Mouse (Mus musculus): ENCODE data around the gene Ubtf. TPM values are rescaled to one million over a fixed set of nuclear protein-coding genes. Genes with fewer than 3 reads are reported as not detected.

The Ubtf gene
- total RNA-seq, 2 experiments from 2014 or later: 34.1 to 131 TPM

DNA sequence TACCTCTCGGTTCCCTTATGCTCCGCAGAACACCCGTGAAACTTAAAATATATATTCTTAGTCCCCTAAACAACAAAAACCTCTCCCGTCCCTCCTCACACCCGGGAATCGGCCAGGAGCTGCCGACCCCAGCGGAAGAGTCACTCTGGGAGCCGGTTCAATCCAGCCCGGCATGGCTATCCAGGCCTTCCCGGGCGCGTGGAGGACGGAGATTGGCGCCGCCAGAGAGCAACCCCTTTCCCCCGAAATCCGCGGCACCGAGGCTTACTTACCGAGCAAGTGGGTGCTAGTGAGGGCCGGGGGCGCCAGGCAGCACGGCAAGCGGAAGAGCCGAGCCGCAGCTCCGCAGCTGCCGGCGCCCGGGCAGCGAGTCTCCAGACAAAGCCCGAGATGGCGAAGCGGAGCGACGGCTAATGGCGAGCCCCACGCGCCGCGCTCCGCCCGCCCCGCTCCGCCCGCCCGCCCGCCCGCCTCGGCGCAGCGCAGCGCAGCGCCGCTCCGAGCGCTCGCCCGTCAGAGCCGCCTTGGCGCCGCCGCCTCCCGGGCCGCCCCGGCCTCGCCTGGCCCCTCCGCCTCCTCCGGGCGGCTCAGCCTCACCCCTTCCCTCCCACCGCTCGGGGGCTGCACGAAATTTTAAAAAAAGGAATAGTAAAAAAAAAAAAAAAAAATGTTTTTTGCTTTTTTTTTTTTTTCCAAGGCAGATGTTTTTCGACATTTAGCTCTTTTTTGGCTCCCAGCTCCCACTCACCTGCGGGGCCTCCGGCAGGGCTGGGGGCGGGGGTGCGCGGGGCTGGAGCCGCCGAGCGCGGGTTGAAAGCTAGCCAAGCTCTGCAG, 749 bp downstream of the Ubtf start:
- ATAC-seq (replicated peaks; ENCODE audit: poor library complexity): no peak

DNA sequence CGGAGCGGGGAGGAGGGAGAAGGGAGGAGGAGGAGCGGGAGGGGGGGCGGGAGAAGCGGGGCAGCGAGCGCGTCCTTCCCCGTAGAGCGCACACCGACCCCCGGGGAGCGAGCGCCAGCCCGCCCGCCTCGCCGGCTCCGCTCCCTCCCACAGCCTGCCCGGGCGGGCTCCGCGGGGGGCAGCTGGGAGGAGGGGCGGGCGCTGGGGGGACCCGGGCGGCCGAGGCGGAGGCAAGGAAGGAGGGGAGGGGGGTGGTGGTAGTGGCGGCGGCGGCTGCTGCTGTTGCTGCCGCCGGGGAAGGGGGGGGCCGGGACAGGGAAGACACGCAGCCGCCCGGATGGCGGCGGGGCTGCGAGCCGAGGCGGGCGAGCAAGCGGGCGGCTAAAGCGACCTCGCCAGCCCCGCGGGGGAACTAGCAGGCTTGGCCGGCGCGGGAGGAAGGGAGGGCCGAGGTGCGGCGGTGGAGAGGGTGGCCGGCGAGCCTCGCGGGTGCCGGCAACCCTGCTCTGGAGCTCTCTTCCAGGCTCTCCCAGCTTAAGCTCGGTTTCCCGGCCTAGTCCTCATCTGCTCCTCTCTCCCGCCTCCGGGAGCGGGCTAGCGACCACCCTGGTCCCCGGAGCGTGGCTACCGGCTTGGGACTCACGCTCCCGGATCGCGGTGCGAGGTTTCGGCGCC, 1.5 kb downstream of the Ubtf start:
- no peak for ATAC-seq (replicated peaks; ENCODE audit: poor library complexity)

GRCm38 (mm10) chr11:102317298-102317900, 2.1 kb downstream of the Ubtf start:
- 0 out of 2 replicates have a peak, but pooled peaks have one; percentile 4 for ATAC-seq (replicated peaks; ENCODE audit: poor library complexity)

GRCm38 (mm10) chr11:102316572-102317297, 2.8 kb downstream of the Ubtf start:
- ATAC-seq (replicated peaks; ENCODE audit: poor library complexity): peak; percentile 63

- ATAC-seq (replicated peaks; ENCODE audit: poor library complexity): no peak
Measured at GRCm38 (mm10) chr11:102315690-102316571, 3.6 kb downstream of the Ubtf start.

- ATAC-seq (replicated peaks; ENCODE audit: poor library complexity): no peak
Measured at GRCm38 (mm10) chr11:102314321-102314720, 5.2 kb downstream of the Ubtf start.

DNA sequence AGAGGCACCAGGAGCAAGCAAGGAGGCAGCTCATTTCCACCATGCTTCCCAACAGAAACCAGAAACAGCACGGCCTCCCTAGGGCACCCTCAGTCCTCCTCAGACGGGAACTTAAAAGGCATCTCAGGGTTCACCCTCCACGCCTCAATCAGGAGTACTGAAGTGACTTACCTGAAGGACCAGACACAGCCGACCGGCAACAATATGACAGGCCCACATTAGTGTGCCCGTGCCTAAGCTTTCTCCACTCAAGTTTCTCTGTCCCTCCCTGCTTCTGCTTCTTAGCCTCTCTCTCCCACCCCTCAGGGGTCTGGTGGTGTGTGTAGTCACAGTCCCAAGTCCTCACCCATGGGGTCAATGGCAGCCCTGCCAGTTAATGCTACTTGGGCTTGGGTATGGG, 7.0 kb downstream of the Ubtf start:
- no peak for ATAC-seq (replicated peaks; ENCODE audit: poor library complexity)

- no peak for ATAC-seq (replicated peaks; ENCODE audit: poor library complexity)
Measured at GRCm38 (mm10) chr11:102311966-102312365, 7.6 kb downstream of the Ubtf start.

DNA sequence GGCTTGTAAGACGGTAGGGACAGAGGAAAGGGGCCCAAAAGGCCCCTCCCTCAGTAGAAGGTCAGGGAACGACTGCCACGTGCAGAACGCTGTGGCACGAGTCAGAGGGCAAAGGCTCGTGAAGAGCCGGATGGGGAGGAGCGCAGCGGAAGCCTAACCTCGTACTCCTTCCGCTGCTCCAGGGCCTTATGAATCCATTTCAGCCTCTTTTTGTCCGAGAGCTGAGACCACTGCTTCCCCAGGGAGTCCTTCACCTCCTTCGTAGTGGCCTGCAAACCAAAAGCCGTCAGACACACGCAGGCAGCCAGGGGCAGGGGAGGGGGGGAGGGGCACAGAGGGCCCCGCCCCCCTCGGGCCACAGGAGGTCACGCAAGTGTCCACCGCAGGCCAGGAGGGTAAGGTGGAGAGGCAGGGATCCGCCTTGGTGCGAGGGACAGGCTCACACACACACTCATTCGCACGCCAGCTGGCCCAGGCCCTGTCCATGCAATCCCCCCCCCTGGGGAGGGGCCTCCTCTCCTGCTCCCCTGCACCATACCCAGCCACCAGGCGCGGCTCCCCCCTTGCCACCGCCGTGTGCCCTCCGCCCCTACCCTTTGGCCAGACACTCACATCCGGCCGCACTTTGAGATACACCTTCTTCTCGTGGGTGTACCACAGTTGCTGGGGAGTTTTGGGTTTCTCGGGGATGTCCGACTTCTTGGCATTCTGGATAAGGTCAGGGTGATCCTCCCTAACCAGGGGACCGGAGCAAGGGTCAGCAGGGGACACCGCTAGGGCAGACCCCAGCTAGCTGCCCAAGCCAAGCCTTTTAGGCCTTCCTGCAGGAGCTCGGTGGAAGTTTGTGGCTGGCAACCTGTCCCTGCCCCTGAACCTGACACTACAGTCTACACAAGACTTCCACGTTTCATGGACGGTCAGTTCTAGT, 8.5 kb downstream of the Ubtf start:
- ATAC-seq (replicated peaks; ENCODE audit: poor library complexity): no peak

DNA sequence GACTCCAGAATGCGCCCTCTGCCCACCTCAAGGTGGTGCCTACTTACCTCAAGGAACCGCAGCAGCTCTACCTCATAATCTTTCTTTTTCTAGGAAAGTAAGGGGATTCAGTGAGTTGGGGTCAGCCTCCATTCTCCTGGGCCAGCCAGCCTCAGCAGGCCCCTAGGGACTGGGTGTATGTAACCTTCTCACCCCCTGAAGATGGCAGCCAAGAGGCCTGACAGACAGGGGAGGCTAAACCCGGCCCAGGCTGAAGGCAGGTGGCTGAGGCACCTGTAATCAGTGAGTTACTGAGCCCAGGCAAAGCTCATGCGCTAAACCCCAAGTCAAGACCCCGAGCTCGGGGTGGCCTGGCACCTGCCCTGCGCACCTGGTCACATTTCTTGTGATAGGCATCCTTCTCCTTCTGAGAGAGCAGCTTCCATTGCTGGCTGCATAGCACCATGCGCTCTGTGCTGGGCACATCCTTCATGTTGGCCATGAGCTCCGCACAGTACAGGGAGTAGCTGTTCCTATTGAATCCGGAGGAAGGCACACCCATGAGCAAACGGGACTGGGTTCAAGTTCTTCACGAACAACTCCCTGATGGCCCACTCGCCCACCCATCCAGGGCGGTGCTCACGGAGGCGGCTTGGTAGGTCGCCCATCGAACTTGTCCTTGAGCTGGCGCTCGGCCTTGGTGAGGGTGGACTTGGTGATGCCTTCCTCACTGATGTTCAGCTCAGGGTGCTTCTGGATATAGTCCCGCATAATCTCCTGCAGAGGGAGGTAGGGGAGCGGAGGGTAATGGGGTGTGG, 9.5 kb downstream of the Ubtf start:
- no peak for ATAC-seq (replicated peaks; ENCODE audit: poor library complexity)

- peak; percentile 95 for ATAC-seq (replicated peaks; ENCODE audit: poor library complexity)
Measured at GRCm38 (mm10) chr11:102308979-102309378, 10.6 kb downstream of the Ubtf start.

- no peak for ATAC-seq (replicated peaks; ENCODE audit: poor library complexity)
Measured at GRCm38 (mm10) chr11:102308104-102308503, 11.4 kb downstream of the Ubtf start.

GRCm38 (mm10) chr11:102305359-102305758, 14.2 kb downstream of the Ubtf start:
- no peak for ATAC-seq (replicated peaks; ENCODE audit: poor library complexity)

- no peak for ATAC-seq (replicated peaks; ENCODE audit: poor library complexity)
Measured at GRCm38 (mm10) chr11:102304141-102304540, 15.4 kb downstream of the Ubtf start.

DNA sequence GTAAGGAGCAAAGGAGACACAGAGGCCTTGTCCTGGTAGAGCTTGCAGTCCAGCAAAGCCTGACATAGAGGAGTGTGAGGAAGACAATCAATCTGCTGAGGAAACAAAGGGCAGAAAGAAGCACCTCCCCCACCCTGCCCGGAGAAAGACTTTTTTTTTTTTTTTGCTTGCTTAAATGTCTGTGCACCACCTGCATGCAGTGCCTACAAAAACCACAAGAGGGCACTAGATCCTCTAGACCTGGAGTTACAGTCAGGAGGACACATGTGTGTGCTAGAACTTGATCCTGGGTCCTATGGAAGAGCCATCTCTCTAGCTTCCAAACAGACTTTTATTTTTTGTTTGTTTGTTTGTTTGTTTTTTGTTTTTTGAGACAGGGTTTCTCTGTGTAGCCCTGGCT, 19.7 kb downstream of the Ubtf start:
- 0 out of 2 replicates have a peak, but pooled peaks have one; percentile 15 for ATAC-seq (replicated peaks; ENCODE audit: poor library complexity)

DNA sequence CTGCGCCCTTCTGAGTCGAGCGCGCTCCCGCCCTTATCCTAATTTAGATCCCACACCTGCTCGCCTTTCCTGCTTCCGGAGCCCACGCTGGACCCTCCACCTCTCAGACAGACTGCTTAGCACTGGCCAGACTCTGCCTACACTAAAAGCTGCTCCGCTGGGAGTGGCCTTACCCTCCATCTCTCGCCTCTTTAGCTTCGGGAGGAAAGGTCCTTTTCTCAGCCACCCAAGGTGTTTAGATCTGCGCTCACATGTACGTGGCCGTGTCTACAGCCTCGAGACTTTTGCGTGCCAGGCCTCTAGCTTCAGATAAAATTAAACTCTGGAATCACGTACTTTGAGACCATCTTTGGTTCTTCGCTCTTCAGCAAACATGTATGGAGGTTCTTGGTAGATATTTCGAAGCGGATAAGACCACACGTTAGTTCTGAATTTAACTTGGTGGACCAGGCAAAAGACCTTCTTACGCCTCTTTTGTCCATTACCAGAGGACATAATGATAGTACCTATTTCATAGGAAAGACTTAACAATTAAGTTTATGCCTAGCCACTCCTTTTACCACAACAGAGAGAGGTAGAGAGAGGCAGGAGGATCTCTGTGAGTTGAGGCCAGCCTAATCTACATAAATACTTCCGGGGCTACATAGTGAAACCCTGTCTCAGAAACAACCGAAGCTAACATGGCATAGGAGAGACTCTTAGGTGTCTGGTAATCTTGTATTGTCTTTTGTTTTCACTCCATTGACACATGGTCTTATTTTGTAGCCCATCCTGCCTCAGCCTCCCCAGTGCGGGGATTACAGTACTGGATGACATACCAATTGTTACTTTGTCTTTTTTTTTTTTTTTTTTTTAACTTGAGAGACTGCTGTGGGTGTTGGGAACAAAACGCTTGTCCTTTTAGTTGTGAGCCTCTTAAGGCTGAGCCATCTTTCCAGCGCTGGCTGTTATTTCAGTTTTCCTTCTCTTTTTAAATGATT, 21.7 kb downstream of the Ubtf start:
- no peak for ATAC-seq (replicated peaks; ENCODE audit: poor library complexity)
